Mouse (Mus musculus) kidney, postnatal 14 days (tissue): ENCODE data around the gene Fbxw5.
A peak's percentile ranks its signal among the peaks of the same experiment; 100 is the strongest.
"Not testable (repeated sequence)": the region's sequence is repeated elsewhere in the genome, so short reads cannot be mapped to it uniquely, and the experiment has no call there.

Experiments used
- DNase-seq: peaks from one replicate; pipeline ENCODE4 v3.0.0; 2022; ENCODE audit warnings: mixed read lengths

Gene Fbxw5

GRCm38 (mm10) chr2:25526510-25527302 is 26.2 kb downstream of the Fbxw5 start:
- no peak for DNase-seq

GRCm38 (mm10) chr2:25533707-25534106 is 33.2 kb downstream of the Fbxw5 start:
- no peak for DNase-seq

GRCm38 (mm10) chr2:25534178-25534865 is 33.8 kb downstream of the Fbxw5 start:
- peak; percentile 71 for DNase-seq

GRCm38 (mm10) chr2:25534866-25535182 is 34.3 kb downstream of the Fbxw5 start:
- no peak for DNase-seq

GRCm38 (mm10) chr2:25536531-25536930 is 36.0 kb downstream of the Fbxw5 start:
- DNase-seq = no peak

GRCm38 (mm10) chr2:25540541-25540948 is 40.0 kb downstream of the Fbxw5 start:
- DNase-seq = peak; percentile 52

GRCm38 (mm10) chr2:25541644-25542367 is 41.3 kb downstream of the Fbxw5 start:
- DNase-seq = no peak

- no peak for DNase-seq
Observed at GRCm38 (mm10) chr2:25545996-25546810, 45.7 kb downstream of the Fbxw5 start.

- DNase-seq = peak; percentile 99
Observed at GRCm38 (mm10) chr2:25546811-25547491, 46.4 kb downstream of the Fbxw5 start, which contains the start of gene Traf2. Gene Traf2, minus strand, starts transcription at chr2:25546940.

GRCm38 (mm10) chr2:25549021-25549991 is 48.8 kb downstream of the Fbxw5 start:
- no peak for DNase-seq

- DNase-seq = peak; percentile 72
Observed at GRCm38 (mm10) chr2:25551186-25551585, 50.6 kb downstream of the Fbxw5 start.

GRCm38 (mm10) chr2:25553171-25553786 is 52.7 kb downstream of the Fbxw5 start:
- DNase-seq = not testable (repeated sequence)
